Mouse (Mus musculus) embryonic facial prominence, embryonic 14.5 days (tissue): ENCODE results near the gene Zbtb26. TPM values are rescaled to one million over a fixed set of nuclear protein-coding genes. Genes with fewer than 3 reads are reported as not detected.

ENCODE experiments used
- ATAC-seq: fragments of 200-750 bp; cut with Nextera tagmentation; 2 replicates; pipeline ENCODE4 v1.8.0; 2017; ENCODE audit warnings: low read depth, moderate number of reproducible peaks, moderate TSS enrichment
- DNase-seq: peaks from one replicate; pipeline ENCODE4 v3.0.0-alpha.2; 2015; ENCODE audit warnings: low spot score
- H3K27ac ChIP-seq: fragments of 300-500 bp; sonication (generic); replicated peaks from 2 replicates; pipeline ENCODE4 v1.5.1; 2014; ENCODE audit warnings: low read depth, mild to moderate bottlenecking, low read length, moderate library complexity
- H3K27me3 ChIP-seq: fragments of 300-500 bp; sonication (generic); replicated peaks from 2 replicates; pipeline ENCODE4 v1.6.1; 2014; ENCODE audit warnings: low read length; ENCODE audit not compliant: control insufficient read depth, insufficient read depth
- H3K36me3 ChIP-seq: fragments of 300-500 bp; sonication (generic); 2 replicates; pipeline ENCODE4 v1.6.1; 2014; ENCODE audit warnings: low read length, mixed read lengths; ENCODE audit not compliant: control insufficient read depth, insufficient read depth
- H3K4me1 ChIP-seq: fragments of 300-500 bp; sonication (generic); 2 replicates; pipeline ENCODE4 v1.6.1; 2014; ENCODE audit warnings: antibody characterized with exemption, low read length; ENCODE audit not compliant: control insufficient read depth, insufficient read depth
- H3K4me2 ChIP-seq: fragments of 300-500 bp; sonication (generic); 2 replicates; pipeline ENCODE4 v1.6.1; 2014; ENCODE audit warnings: low read depth, mild to moderate bottlenecking, low read length, moderate library complexity, mixed read lengths
- H3K4me3 ChIP-seq: fragments of 300-500 bp; sonication (generic); 2 replicates; pipeline ENCODE4 v1.5.1; 2014; ENCODE audit warnings: low read depth, mild to moderate bottlenecking, low read length
- H3K9ac ChIP-seq: fragments of 300-500 bp; sonication (generic); 2 replicates; pipeline ENCODE4 v1.6.1; 2014; ENCODE audit warnings: low read depth, mild to moderate bottlenecking, low read length, moderate library complexity, mixed read lengths
- H3K9me3 ChIP-seq: fragments of 300-500 bp; sonication (generic); 2 replicates; pipeline ENCODE4 v1.6.1; 2016; ENCODE audit warnings: low read length; ENCODE audit not compliant: control insufficient read depth
- WGBS: fragments of 180-500 bp; shearing (Covaris S2); extraction: QIAGEN DNeasy Blood & Tissue Kit; methylation state at CpG from one replicate; pipeline ENCODE4 v1.1.7; 2014; 5-methylcytosine and 5-hydroxymethylcytosine counted together
- polyA plus RNA-seq: library from polyadenylated mRNA; unstranded; fragments of >200 nt; fragmentation: Nextera tagmentation; extraction: Ambion mirVana; gene quantifications from 2 replicates; pipeline ENCODE4 v1.2.1, GENCODE M21; 2014

Zbtb26 gene
- polyA plus RNA-seq, 1 experiment from 2014 or later: 6.2 TPM

DNA sequence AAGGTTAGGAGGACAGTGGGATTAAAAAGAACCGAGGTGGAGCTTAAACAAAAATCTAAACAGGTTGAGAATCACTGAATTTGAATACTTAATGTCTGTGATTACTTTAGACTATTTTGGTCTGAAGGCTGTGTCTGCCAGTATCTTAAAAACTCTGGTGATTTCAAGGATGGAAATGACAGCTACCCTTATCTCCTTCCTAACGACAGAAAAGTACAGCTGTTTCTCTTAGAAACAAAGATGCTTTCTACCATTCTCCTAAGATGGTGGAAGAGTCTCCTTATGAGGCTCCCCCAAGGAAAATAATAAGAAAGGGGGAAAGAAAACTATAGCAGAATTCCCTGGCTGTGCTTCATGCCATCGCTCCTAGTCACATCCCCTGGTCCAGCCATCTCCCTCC lies 21.0 kb downstream of the Zbtb26 start:
- Histone ChIP-seq H3K4me2 (peak overlapping the region; percentile 77), H3K9me3 (no peaks in the 10 kb centered on the region), H3K4me3 (peak overlapping the region; percentile 92), H3K27ac (peak overlapping the region; percentile 95), H3K36me3 (peaks cover 4% of the 10 kb centered on the region; the same call in 1 of the 2 replicates), H3K9ac (peak overlapping the region; percentile 97), H3K4me1 (0 out of 2 replicates have a peak, but pooled peaks cover 10% of the 10 kb centered on the region), H3K27me3 (no peaks in the 10 kb centered on the region)
- DNase-seq (no peak), ATAC-seq (no peak)
- 4% methylated on average over 3 of the region's 3 CpGs for WGBS

DNA sequence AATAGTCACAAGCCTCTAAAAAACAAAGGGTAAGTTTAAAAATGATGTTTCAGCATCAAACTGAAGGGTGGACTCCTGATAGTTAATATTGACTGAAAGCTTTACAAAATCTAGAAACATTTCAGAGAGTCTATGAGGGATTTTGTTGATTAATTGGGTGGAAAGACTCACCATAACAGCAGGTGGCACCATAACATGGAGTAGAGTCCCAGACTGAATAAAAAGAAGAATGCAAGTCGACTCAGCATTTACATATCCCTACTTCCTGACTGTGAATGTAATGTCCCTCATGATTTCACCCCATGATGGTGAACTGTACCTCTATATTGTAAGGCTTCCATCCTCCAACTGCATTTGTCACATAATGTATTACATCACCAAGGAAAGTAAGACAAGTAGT lies 47.4 kb downstream of the Zbtb26 start:
- no peaks in the 10 kb centered on the region for H3K9me3 ChIP-seq
- no peaks in the 10 kb centered on the region for H3K4me1 ChIP-seq
- WGBS: 39% methylated on average over 1 of the region's 1 CpGs
- ATAC-seq (no peak), DNase-seq (peak; percentile 3)
- no peak overlapping the region for H3K9ac ChIP-seq
- no peaks in the 10 kb centered on the region for H3K27me3 ChIP-seq
- H3K36me3 ChIP-seq: peaks cover 57% of the 10 kb centered on the region
- no peak overlapping the region for H3K4me3 ChIP-seq
- H3K4me2 ChIP-seq: no peak overlapping the region
- H3K27ac ChIP-seq: no peak overlapping the region

DNA sequence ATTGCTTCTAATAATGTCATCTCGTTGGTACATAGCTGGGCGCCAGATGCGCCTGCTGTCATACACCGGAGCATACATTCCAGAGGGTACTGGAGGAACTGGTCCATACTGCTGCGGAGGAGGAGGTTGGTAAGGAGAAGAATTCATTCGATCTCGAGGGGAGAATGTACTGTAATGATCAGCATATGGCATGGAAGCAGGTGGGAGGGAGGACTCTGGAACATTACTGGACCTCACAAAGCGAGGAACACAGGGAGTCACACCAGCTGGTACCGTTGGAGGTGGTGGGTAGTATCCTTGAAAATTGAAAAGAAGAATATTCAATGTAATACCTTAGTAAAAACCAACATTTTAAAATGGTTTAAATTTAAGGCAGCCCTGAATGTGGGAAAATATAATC lies 60.0 kb downstream of the Zbtb26 start:
- Histone ChIP-seq H3K4me3 (no peak overlapping the region), H3K27ac (no peak overlapping the region), H3K4me1 (no peaks in the 10 kb centered on the region), H3K9ac (no peak overlapping the region), H3K9me3 (no peaks in the 10 kb centered on the region), H3K36me3 (peaks cover 62% of the 10 kb centered on the region), H3K27me3 (no peaks in the 10 kb centered on the region), H3K4me2 (no peak overlapping the region)
- DNase-seq (no peak), ATAC-seq (no peak)
- WGBS: 90% methylated on average over 9 of the region's 9 CpGs

Other genes starting within 250 kb of the Zbtb26 start
- not detected in 2 replicates for gene Olfr366, start 231.6 kb downstream of the Zbtb26 start, polyA plus RNA-seq
- gene Olfr368, start 116.6 kb downstream of the Zbtb26 start, polyA plus RNA-seq: 0.29 TPM in 1 of 2 replicates, not detected in the other
- gene Pdcl, start 83.8 kb downstream of the Zbtb26 start, polyA plus RNA-seq: 41.2 and 47.0 TPM in 2 replicates
- 15.2 and 15.6 TPM in 2 replicates for gene Rc3h2, start 20.2 kb downstream of the Zbtb26 start, polyA plus RNA-seq
- 4.1 and 4.8 TPM in 2 replicates for gene Zbtb6, start within 50 bp of the Zbtb26 start, polyA plus RNA-seq
- gene Rabgap1, start 144 bp upstream of the Zbtb26 start, polyA plus RNA-seq: 40.7 and 46.5 TPM in 2 replicates
- 1.3 and 1.6 TPM in 2 replicates for gene Gpr21, start 73.2 kb upstream of the Zbtb26 start, polyA plus RNA-seq